Mouse (Mus musculus) midbrain, embryonic 11.5 days (tissue): ENCODE data around the gene Dmbx1. TPM values are rescaled to one million over a fixed set of nuclear protein-coding genes. Genes with fewer than 3 reads are reported as not detected.

Experiments
- ATAC-seq: fragments of 200-750 bp; cut with Nextera tagmentation; 2 replicates; pipeline ENCODE4 v1.8.0; 2017; ENCODE audit warnings: moderate TSS enrichment, moderate library complexity; ENCODE audit not compliant: low FRiP score
- DNase-seq: peaks from one replicate; pipeline ENCODE4 v3.0.0; 2015; ENCODE audit warnings: low spot score; ENCODE audit errors: missing footprints
- H3K27ac ChIP-seq: fragments of 300-500 bp; sonication (generic); 2 replicates; pipeline ENCODE4 v1.5.1; 2014; ENCODE audit warnings: low read depth, low read length
- H3K27me3 ChIP-seq: fragments of 300-500 bp; sonication (generic); 2 replicates; pipeline ENCODE4 v1.6.1; 2014; ENCODE audit warnings: mild to moderate bottlenecking, low read length, moderate library complexity, mixed read lengths; ENCODE audit not compliant: control insufficient read depth, insufficient read depth
- H3K36me3 ChIP-seq: fragments of 300-500 bp; sonication (generic); 2 replicates; pipeline ENCODE4 v1.6.1; 2014; ENCODE audit warnings: mild to moderate bottlenecking, low read length, moderate library complexity, mixed read lengths; ENCODE audit not compliant: control insufficient read depth, insufficient read depth
- H3K4me1 ChIP-seq: fragments of 300-500 bp; sonication (generic); 2 replicates; pipeline ENCODE4 v1.6.1; 2014; ENCODE audit warnings: low read length; ENCODE audit not compliant: control insufficient read depth, insufficient read depth
- H3K4me2 ChIP-seq: fragments of 300-500 bp; sonication (generic); 2 replicates; pipeline ENCODE4 v1.6.1; 2014; ENCODE audit warnings: mild to moderate bottlenecking, moderate library complexity
- H3K4me3 ChIP-seq: fragments of 300-500 bp; sonication (generic); 2 replicates; pipeline ENCODE4 v1.5.1; 2014; ENCODE audit warnings: low read depth, low read length
- H3K9ac ChIP-seq: fragments of 300-500 bp; sonication (generic); 2 replicates; pipeline ENCODE4 v1.6.1; 2014; ENCODE audit warnings: low read length
- H3K9me3 ChIP-seq: fragments of 300-500 bp; sonication (generic); 2 replicates; pipeline ENCODE4 v1.6.1; 2016; ENCODE audit warnings: low read length; ENCODE audit not compliant: control insufficient read depth
- WGBS: fragments of 180-500 bp; shearing (Covaris S2); extraction: QIAGEN DNeasy Blood & Tissue Kit; methylation state at CpG from one replicate; pipeline ENCODE4 v1.1.7; 2014; 5-methylcytosine and 5-hydroxymethylcytosine counted together
- polyA plus RNA-seq: library from polyadenylated mRNA; unstranded; fragments of >200 nt; fragmentation: Nextera tagmentation; extraction: Ambion mirVana; gene quantifications from 2 replicates; pipeline ENCODE4 v1.2.1, GENCODE M21; 2014

Gene Dmbx1
- polyA plus RNA-seq, 1 experiment from 2014 or later, result 15.9 TPM

DNA sequence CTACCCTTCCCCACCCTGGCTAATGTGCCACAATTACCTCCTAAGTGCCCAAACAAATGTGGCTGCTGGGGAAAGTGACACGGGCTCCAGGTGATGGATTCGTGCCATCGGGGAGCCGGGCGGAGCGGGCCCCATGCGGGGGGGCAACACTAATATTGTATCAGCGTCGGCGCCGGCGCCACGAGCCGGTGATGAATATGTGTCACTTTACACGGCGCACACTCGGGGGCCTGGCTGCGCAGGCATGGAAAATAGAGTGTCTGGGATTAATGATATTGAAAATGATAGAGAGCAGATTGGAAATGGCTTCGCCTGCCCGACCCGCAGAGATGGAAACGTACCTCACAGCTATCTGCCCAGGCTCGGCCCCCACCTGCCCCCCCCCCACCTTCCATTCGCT lies 32.8 kb upstream of the Dmbx1 start:
- WGBS, result 70% methylated on average over 24 of the region's 24 CpGs
- Histone ChIP-seq H3K9me3 (no peaks in the 10 kb centered on the region), H3K27ac (no peak overlapping the region), H3K27me3 (peaks cover 31% of the 10 kb centered on the region), H3K9ac (no peak overlapping the region), H3K4me1 (peaks cover 7% of the 10 kb centered on the region; the same call in 1 of the 2 replicates), H3K4me3 (no peak overlapping the region), H3K36me3 (no peaks in the 10 kb centered on the region), H3K4me2 (no peak overlapping the region)
- no peak for DNase-seq
- no peak for ATAC-seq

DNA sequence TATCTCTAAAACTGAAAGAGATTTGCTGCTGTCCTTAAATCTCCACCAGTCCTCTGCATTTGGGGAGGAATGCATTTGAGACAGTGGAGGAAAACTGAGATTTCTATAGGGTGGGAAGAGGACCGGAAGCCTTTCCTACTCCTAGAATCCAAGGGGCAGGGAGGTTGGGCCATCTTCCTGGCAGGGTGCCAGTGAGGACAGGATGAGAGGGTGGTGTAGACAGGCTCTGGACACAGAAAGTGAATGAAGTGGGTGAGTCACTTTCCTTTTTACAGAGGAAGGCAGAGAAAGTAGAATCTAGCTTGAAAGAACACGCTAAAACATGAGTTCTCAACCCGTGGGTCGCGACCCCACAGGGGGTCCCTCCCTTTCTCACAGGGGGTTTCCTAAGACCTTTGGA lies 24.7 kb upstream of the Dmbx1 start:
- H3K4me3 ChIP-seq, result no peak overlapping the region
- peaks cover 45% of the 10 kb centered on the region for H3K27me3 ChIP-seq
- H3K9me3 ChIP-seq, result no peaks in the 10 kb centered on the region
- peaks cover 46% of the 10 kb centered on the region for H3K4me1 ChIP-seq
- H3K36me3 ChIP-seq, result no peaks in the 10 kb centered on the region
- no peak overlapping the region for H3K9ac ChIP-seq
- no peak for ATAC-seq
- DNase-seq, result peak; percentile 89
- no peak overlapping the region for H3K27ac ChIP-seq
- WGBS, result 3% methylated on average over 5 of the region's 5 CpGs
- H3K4me2 ChIP-seq, result no peak overlapping the region

DNA sequence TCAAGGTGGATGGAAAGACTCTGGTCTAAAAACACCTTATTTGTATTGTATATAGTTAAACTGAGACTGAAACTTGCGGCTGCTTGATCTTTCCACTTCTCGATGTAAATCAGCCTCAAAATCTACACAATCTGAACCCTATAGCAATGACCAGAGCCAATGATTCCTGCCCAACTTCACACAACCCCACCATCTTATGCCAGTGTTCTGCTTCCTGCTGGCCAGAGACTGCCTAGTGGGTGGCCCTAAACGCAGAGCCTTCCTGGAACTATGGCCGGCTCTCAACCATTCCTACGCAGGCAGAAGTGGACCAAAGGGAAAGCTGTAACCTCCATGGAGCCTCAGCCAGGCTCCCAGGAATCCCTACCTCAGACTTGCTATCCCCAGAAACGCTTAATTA lies 24.0 kb upstream of the Dmbx1 start:
- Histone ChIP-seq H3K9me3 (no peaks in the 10 kb centered on the region), H3K9ac (peak overlapping the region; percentile 10; the same call in 1 of the 2 replicates), H3K4me1 (peaks cover 49% of the 10 kb centered on the region), H3K27ac (no peak overlapping the region), H3K36me3 (no peaks in the 10 kb centered on the region), H3K4me3 (no peak overlapping the region), H3K4me2 (peak overlapping the region; percentile 57), H3K27me3 (peaks cover 45% of the 10 kb centered on the region)
- peak; percentile 93 for DNase-seq
- 7% methylated on average over 6 of the region's 6 CpGs for WGBS
- no peak for ATAC-seq

DNA sequence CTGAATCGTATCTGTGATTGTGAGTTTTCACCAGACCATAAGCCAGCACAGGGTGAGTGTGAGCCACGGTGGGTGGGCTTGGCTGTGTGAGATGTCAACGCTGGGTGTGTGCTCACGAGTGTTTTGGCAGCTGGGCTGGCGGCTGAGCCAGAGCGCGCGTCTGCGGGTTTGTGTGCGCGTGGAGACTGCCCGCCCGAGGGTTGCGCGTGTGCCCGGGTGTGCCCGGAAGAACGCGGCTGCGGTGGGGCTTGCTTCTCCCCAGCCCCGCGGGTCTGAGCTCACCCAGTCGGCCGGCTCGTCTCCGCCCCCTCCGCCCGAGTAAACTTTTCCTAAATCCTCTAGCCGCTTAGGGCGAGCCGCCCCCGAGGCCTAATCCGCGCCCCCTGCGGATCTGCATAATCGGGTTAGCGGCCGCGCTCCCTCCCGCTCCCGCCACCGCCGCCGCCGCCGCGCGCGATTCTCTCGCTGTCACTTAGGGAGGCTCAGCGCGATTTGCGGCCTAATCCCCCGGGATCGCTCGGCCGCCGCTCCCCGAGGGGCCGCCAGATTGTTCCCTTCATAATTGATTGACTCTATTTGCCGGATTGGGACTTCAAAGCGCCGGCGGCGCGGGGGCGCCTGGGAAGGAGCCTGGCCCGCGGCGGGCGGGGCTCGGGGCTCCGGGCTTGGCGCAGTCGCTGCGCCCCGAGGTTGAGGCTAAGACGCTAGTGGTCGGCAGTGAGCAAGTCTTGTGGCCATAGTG lies 23.1 kb upstream of the Dmbx1 start:
- peak overlapping the region; percentile 40 for H3K9ac ChIP-seq
- no peaks in the 10 kb centered on the region for H3K9me3 ChIP-seq
- peak; percentile 89 for ATAC-seq
- H3K4me1 ChIP-seq, result peaks cover 52% of the 10 kb centered on the region
- H3K27ac ChIP-seq, result peak overlapping the region; percentile 54; the same call in 1 of the 2 replicates
- peak; percentile 98 for DNase-seq
- H3K4me2 ChIP-seq, result peak overlapping the region; percentile 57
- H3K4me3 ChIP-seq, result peak overlapping the region; percentile 28
- H3K27me3 ChIP-seq, result peaks cover 43% of the 10 kb centered on the region; the same call in 1 of the 2 replicates
- WGBS, result under 1% methylated on average over 79 of the region's 79 CpGs
- H3K36me3 ChIP-seq, result no peaks in the 10 kb centered on the region

DNA sequence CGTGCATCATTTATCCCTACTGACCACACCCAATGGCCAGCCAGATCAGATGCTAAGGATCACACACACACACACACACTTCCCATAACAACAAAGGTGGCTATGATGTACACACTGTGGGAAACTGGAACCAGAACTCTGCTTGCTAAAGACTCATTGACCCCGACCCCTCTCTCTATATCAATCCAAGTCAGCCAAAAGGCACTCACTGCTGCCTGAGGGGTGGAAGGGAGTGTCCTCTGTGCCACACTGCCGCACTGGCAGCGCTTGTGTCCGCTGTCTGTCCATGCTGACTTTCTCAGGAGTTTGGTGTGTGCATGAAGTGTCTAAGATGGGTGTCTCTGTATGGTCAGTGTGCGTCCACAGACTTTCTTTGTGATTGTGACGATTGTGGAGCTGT lies 22.3 kb upstream of the Dmbx1 start:
- H3K9ac ChIP-seq, result no peak overlapping the region
- H3K4me1 ChIP-seq, result peaks cover 51% of the 10 kb centered on the region
- WGBS, result 4% methylated on average over 7 of the region's 7 CpGs
- H3K4me3 ChIP-seq, result no peak overlapping the region
- peak overlapping the region; percentile 57 for H3K4me2 ChIP-seq
- ATAC-seq (no peak; the same call in 1 of the 2 replicates), DNase-seq (peak; percentile 94)
- no peaks in the 10 kb centered on the region for H3K9me3 ChIP-seq
- H3K36me3 ChIP-seq, result no peaks in the 10 kb centered on the region
- H3K27ac ChIP-seq, result no peak overlapping the region
- H3K27me3 ChIP-seq, result peaks cover 40% of the 10 kb centered on the region

DNA sequence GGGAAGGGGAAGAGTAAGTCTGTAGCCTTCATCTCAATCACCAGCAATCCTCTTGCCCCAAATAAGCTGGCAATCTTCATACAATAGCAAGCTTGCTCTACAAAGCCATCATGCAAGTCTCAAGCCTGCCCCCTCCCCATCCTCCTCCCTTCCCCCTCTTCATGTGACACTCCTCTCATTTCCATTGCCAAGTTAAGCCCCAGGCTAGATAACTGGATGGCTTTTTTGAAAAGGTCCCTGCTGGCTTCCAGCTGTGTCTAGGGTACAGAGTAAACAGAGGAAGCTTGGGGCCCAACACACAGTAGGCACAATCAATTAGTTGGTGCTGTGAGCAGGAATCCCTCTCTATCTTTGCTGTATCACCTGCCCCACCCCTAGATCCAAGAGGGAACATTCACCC lies 19.8 kb upstream of the Dmbx1 start:
- no peak overlapping the region for H3K4me2 ChIP-seq
- H3K9me3 ChIP-seq, result no peaks in the 10 kb centered on the region
- H3K27ac ChIP-seq, result no peak overlapping the region
- H3K27me3 ChIP-seq, result peaks cover 39% of the 10 kb centered on the region
- DNase-seq (peak; percentile 85), ATAC-seq (no peak)
- H3K9ac ChIP-seq, result no peak overlapping the region
- H3K36me3 ChIP-seq, result no peaks in the 10 kb centered on the region
- no peak overlapping the region for H3K4me3 ChIP-seq
- peaks cover 47% of the 10 kb centered on the region for H3K4me1 ChIP-seq

DNA sequence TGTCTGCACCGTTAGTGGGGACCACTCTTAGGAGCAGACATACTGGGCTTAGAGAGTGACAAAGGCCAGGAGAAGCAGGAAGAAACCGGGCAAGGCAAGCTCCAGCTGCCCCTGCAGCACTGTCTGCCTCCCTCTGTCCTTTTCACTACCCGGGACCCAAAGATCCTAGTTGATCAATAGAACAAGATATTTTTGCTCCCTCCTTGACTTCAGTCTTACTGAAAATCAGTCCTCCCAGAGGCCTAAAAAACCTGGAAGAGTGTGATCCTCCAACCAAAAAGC lies 15.7 kb upstream of the Dmbx1 start:
- H3K27ac ChIP-seq, result no peak overlapping the region
- H3K9ac ChIP-seq, result peak overlapping the region; percentile 55
- no peaks in the 10 kb centered on the region for H3K36me3 ChIP-seq
- H3K4me1 ChIP-seq, result peaks cover 42% of the 10 kb centered on the region
- H3K27me3 ChIP-seq, result peaks cover 48% of the 10 kb centered on the region
- peak overlapping the region; percentile 38 for H3K4me2 ChIP-seq
- no peak for ATAC-seq
- peak; percentile 94 for DNase-seq
- peak overlapping the region; percentile 13 for H3K4me3 ChIP-seq
- 5% methylated on average over 3 of the region's 3 CpGs for WGBS
- no peaks in the 10 kb centered on the region for H3K9me3 ChIP-seq

DNA sequence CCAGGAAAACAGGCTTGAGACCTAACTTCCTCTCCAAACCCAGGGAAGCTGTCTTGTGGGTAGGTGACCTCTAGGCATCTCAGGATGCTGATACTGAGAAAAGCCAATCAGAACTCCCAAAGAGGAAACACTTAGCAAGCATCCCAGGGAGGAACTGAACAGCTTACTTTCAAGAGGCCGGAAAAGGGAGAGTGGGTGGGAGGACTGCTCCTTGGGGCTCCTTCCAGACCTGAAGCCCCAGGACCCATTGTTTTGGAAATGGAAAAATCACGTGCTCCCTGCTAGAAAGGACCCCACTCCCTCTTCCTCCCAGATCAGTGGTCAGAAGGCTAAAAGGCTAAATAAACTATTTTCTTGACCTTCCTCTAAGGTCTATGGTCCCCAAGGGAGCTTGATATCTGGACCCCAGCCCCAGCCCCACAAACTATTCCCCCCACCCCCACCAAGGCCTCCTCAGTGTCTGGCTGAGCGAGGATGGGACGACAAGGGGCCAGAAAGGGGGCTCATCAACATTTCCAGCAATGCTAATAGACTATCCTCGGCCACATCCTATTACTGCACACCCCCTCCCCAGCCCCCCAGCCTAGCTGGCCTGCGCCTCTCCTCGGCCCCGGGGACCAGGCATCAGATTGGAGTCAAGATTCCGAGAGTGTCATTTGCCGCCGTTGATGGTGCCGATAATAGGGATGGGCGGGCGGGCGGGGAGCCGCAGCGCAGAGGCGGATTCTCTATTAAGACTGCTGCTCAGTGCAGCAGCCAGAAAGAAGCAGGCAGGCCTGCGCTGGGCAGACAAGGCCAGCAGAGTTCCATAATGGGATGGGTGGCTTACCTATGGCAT lies 15.1 kb upstream of the Dmbx1 start:
- Histone ChIP-seq H3K4me1 (peaks cover 46% of the 10 kb centered on the region), H3K4me2 (peak overlapping the region; percentile 38), H3K4me3 (peak overlapping the region; percentile 13), H3K36me3 (no peaks in the 10 kb centered on the region), H3K27me3 (peaks cover 43% of the 10 kb centered on the region), H3K9me3 (no peaks in the 10 kb centered on the region), H3K27ac (no peak overlapping the region), H3K9ac (peak overlapping the region; percentile 55)
- DNase-seq, result peak; percentile 93
- ATAC-seq, result peak; percentile 60
- under 1% methylated on average over 19 of the region's 19 CpGs for WGBS

DNA sequence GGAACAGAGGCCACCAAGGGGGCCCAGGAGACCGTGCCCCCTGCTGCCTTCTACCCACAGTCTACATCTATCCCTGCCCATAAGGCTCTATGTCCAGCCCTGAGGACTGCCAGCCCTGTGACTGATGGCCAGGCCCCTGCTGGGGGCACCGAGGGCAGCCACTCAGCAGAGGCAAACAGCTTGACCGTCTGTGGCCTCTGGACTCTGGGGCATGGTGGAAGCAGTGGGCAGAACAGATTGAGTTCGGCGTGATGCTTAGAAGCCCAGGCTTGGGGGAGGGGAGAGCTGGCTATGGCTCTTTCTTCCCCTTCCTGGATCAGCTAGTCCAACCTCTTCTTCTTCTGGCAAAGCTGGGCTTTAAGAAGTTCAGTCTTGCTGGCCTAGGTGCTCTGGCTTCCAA lies 13.8 kb upstream of the Dmbx1 start:
- no peak for DNase-seq
- no peak overlapping the region for H3K9ac ChIP-seq
- H3K4me3 ChIP-seq, result no peak overlapping the region
- H3K36me3 ChIP-seq, result no peaks in the 10 kb centered on the region
- no peak overlapping the region for H3K27ac ChIP-seq
- no peak overlapping the region for H3K4me2 ChIP-seq
- ATAC-seq, result no peak; the same call in 1 of the 2 replicates
- H3K9me3 ChIP-seq, result no peaks in the 10 kb centered on the region
- WGBS, result 30% methylated on average over 5 of the region's 5 CpGs
- H3K27me3 ChIP-seq, result peaks cover 44% of the 10 kb centered on the region
- peaks cover 39% of the 10 kb centered on the region for H3K4me1 ChIP-seq
